Mouse (Mus musculus): ENCODE data around the gene Usp8. TPM values are rescaled to one million over a fixed set of nuclear protein-coding genes. Genes with fewer than 3 reads are reported as not detected.

Usp8 gene
- total and polyA plus RNA-seq, 3 experiments = 19.4 to 72.1 (median 52.2) TPM

- TF ChIP-seq GATA1 (IDR thresholded peaks at IDR 0.05; ENCODE audit: borderline replicate concordance, low read length) = no peak
- Histone ChIP-seq H3K4me1 (ENCODE audit: insufficient read depth, low read depth, low read length) (peaks cover 29% of the 10 kb centered on the region), H3K36me3 (replicated peaks) (peaks cover 25% of the 10 kb centered on the region), H3K4me3 (ENCODE audit: low read depth, low read length) (peak overlapping the region; percentile 89), H3K9me3 (replicated peaks) (no peaks in the 10 kb centered on the region), H3K27me3 (ENCODE audit: insufficient read depth, low read length) (no peaks in the 10 kb centered on the region)
- DNase-seq (ENCODE audit: low spot score) (peak; percentile 6), ATAC-seq (ENCODE audit: extremely low read depth, insufficient number of reproducible peaks, low FRiP score, poor library complexity, severe bottlenecking) (no peak)
Measured at GRCm38 (mm10) chr2:126674441-126675168, 32.5 kb upstream of the Usp8 start.

DNA sequence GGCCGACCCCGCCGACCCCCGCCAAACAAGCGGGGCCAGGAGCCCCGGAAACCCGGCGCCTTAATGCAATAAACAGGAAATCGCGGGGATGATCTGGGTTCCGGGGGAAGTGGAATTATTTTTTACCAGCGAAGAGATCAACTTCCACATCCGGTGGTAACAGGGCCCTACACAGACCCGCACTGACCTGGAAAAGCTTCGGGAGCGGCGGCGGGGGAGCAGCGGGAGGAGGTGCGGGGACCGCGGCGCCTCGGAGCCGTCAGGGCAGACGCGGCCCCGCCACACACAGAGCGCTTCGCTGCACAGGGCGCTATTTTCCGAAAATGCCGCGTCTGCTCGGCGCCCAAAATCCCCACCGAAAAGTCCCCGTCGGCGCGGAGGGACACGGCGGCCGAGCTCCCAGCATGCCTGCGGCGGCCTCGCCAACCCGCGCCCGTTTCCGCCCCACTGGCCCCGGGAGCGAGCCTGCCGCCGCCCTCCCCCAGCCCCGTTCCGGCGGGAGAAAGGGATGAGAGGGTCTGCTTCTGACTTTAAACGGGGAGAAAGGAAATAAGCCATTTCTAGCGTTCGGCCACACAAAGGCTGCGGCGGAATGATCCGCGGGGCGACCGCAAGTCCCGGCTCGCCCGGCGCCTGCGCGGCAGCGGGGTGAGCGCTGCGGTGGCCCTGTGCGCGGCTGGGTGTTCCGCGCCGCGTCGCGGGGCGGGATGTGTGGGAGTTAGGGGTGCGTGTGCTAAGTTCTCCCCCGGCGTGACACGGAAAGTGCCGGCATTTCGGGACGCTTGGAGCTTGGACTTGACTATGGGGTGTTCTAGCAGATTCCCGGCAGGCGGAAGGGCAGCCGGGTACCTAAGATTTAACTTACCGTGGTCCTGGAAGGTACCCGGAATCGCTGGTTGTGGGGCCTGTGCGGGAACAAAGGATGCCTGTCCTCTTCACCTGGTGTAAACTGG lies 31.7 kb upstream of the Usp8 start:
- H3K4me1 ChIP-seq (ENCODE audit: insufficient read depth, low read depth, low read length) = peaks cover 29% of the 10 kb centered on the region
- peaks cover 25% of the 10 kb centered on the region for H3K36me3 ChIP-seq (replicated peaks)
- peak overlapping the region; percentile 89 for H3K4me3 ChIP-seq (ENCODE audit: low read depth, low read length)
- TF ChIP-seq GATA1 (IDR thresholded peaks at IDR 0.05; ENCODE audit: borderline replicate concordance, low read length) (no peak), GATA2 (IDR thresholded peaks at IDR 0.05; ENCODE audit: borderline replicate concordance, low read depth, low read length) (no peak), CTCF (IDR thresholded peaks at IDR 0.05; ENCODE audit: low read depth, low read length) (no peak), TAL1 (conservative IDR thresholded peaks at IDR 0.05; ENCODE audit: low read depth, low read length) (no peak), POLR2AphosphoS5 (IDR thresholded peaks at IDR 0.05; ENCODE audit: insufficient replicate concordance, low read depth, low read length) (no peak)
- ATAC-seq (ENCODE audit: extremely low read depth, insufficient number of reproducible peaks, low FRiP score, poor library complexity, severe bottlenecking) (peak; percentile 47), DNase-seq (ENCODE audit: low spot score) (peak; percentile 96)
- no peaks in the 10 kb centered on the region for H3K27me3 ChIP-seq (ENCODE audit: insufficient read depth, low read length)
- no peaks in the 10 kb centered on the region for H3K9me3 ChIP-seq (replicated peaks)

GRCm38 (mm10) chr2:126676122-126676515 lies 31.0 kb upstream of the Usp8 start, which contains the start of gene Gabpb1:
Gene Gabpb1 (minus strand): TSS chr2:126676337.
- peaks cover 29% of the 10 kb centered on the region for H3K4me1 ChIP-seq (ENCODE audit: insufficient read depth, low read depth, low read length)
- DNase-seq (ENCODE audit: low spot score) = no peak
- H3K27me3 ChIP-seq (ENCODE audit: insufficient read depth, low read length) = no peaks in the 10 kb centered on the region
- peaks cover 25% of the 10 kb centered on the region for H3K36me3 ChIP-seq (replicated peaks)
- no peak for TF ChIP-seq GATA1 (IDR thresholded peaks at IDR 0.05; ENCODE audit: borderline replicate concordance, low read length)
- TF ChIP-seq POLR2AphosphoS5 (IDR thresholded peaks at IDR 0.05; ENCODE audit: insufficient replicate concordance, low read depth, low read length) = no peak
- TF ChIP-seq GATA2 (IDR thresholded peaks at IDR 0.05; ENCODE audit: borderline replicate concordance, low read depth, low read length) = no peak
- TF ChIP-seq TAL1 (conservative IDR thresholded peaks at IDR 0.05; ENCODE audit: low read depth, low read length) = no peak
- no peak for TF ChIP-seq CTCF (IDR thresholded peaks at IDR 0.05; ENCODE audit: low read depth, low read length)
- H3K9me3 ChIP-seq (replicated peaks) = no peaks in the 10 kb centered on the region
- peak within 1 kb of the TSS; percentile 89 for H3K4me3 ChIP-seq (ENCODE audit: low read depth, low read length)
- no peak for ATAC-seq (ENCODE audit: extremely low read depth, insufficient number of reproducible peaks, low FRiP score, poor library complexity, severe bottlenecking)

- DNase-seq (ENCODE audit: low spot score) (no peak), ATAC-seq (ENCODE audit: extremely low read depth, insufficient number of reproducible peaks, low FRiP score, poor library complexity, severe bottlenecking) (no peak)
- Histone ChIP-seq H3K9me3 (replicated peaks) (no peaks in the 10 kb centered on the region), H3K4me1 (ENCODE audit: insufficient read depth, low read depth, low read length) (peaks cover 27% of the 10 kb centered on the region), H3K27me3 (ENCODE audit: insufficient read depth, low read length) (no peaks in the 10 kb centered on the region), H3K4me3 (ENCODE audit: low read depth, low read length) (no peak overlapping the region), H3K36me3 (replicated peaks) (peaks cover 25% of the 10 kb centered on the region)
- TF ChIP-seq TAL1 (conservative IDR thresholded peaks at IDR 0.05; ENCODE audit: low read depth, low read length) (no peak), CTCF (IDR thresholded peaks at IDR 0.05; ENCODE audit: low read depth, low read length) (no peak), GATA1 (IDR thresholded peaks at IDR 0.05; ENCODE audit: borderline replicate concordance, low read length) (no peak), POLR2AphosphoS5 (IDR thresholded peaks at IDR 0.05; ENCODE audit: insufficient replicate concordance, low read depth, low read length) (no peak), GATA2 (IDR thresholded peaks at IDR 0.05; ENCODE audit: borderline replicate concordance, low read depth, low read length) (no peak)
Measured at GRCm38 (mm10) chr2:126677366-126677765, 29.8 kb upstream of the Usp8 start.

GRCm38 (mm10) chr2:126682333-126682732 lies 24.8 kb upstream of the Usp8 start:
- H3K4me3 ChIP-seq (ENCODE audit: low read depth, low read length) = no peak overlapping the region
- peaks cover 34% of the 10 kb centered on the region for H3K36me3 ChIP-seq (replicated peaks)
- TF ChIP-seq CTCF (IDR thresholded peaks at IDR 0.05; ENCODE audit: low read depth, low read length) = no peak
- no peak for TF ChIP-seq TAL1 (conservative IDR thresholded peaks at IDR 0.05; ENCODE audit: low read depth, low read length)
- H3K27me3 ChIP-seq (ENCODE audit: insufficient read depth, low read length) = no peaks in the 10 kb centered on the region
- DNase-seq (ENCODE audit: low spot score) (no peak), ATAC-seq (ENCODE audit: extremely low read depth, insufficient number of reproducible peaks, low FRiP score, poor library complexity, severe bottlenecking) (no peak)
- H3K4me1 ChIP-seq (ENCODE audit: insufficient read depth, low read depth, low read length) = peaks cover 15% of the 10 kb centered on the region
- H3K9me3 ChIP-seq (replicated peaks) = no peaks in the 10 kb centered on the region

DNA sequence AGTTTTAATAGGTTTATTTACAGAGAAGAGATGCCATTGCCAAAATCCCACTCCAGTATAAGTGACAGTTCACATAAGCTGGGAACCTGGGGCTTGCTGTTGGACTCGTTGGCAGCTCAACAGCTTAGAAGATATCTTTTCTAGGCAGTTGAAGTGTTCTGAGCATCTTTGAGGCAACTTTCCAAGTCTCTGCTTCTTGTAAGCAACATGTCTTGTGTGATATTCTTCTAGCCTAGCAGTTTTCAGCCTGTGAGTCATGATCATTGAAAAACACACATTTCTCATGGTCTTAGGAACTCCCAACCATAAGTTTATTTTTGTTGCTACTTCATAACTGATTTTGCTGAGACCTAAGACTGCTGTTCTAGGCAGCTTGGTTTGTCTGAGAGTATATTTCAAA lies 24.2 kb upstream of the Usp8 start:
- TF ChIP-seq GATA2 (IDR thresholded peaks at IDR 0.05; ENCODE audit: borderline replicate concordance, low read depth, low read length) = no peak
- TF ChIP-seq GATA1 (IDR thresholded peaks at IDR 0.05; ENCODE audit: borderline replicate concordance, low read length) = no peak
- TF ChIP-seq POLR2AphosphoS5 (IDR thresholded peaks at IDR 0.05; ENCODE audit: insufficient replicate concordance, low read depth, low read length) = no peak
- no peak for TF ChIP-seq CTCF (IDR thresholded peaks at IDR 0.05; ENCODE audit: low read depth, low read length)
- no peak for TF ChIP-seq TAL1 (conservative IDR thresholded peaks at IDR 0.05; ENCODE audit: low read depth, low read length)
- ATAC-seq (ENCODE audit: extremely low read depth, insufficient number of reproducible peaks, low FRiP score, poor library complexity, severe bottlenecking) (no peak), DNase-seq (ENCODE audit: low spot score) (no peak)
- Histone ChIP-seq H3K4me3 (ENCODE audit: low read depth, low read length) (no peak overlapping the region), H3K4me1 (ENCODE audit: insufficient read depth, low read depth, low read length) (peaks cover 11% of the 10 kb centered on the region), H3K27me3 (ENCODE audit: insufficient read depth, low read length) (no peaks in the 10 kb centered on the region), H3K36me3 (replicated peaks) (peaks cover 29% of the 10 kb centered on the region), H3K9me3 (replicated peaks) (no peaks in the 10 kb centered on the region)
